Mouse (Mus musculus) liver, embryonic 15.5 days (tissue): ENCODE measurements around the gene Acnat1. TPM values are rescaled to one million over a fixed set of nuclear protein-coding genes. Genes with fewer than 3 reads are reported as not detected.
A peak's percentile ranks its signal among the peaks of the same experiment; 100 is the strongest.
"Not testable (repeated sequence)": the region's sequence is repeated elsewhere in the genome, so short reads cannot be mapped to it uniquely, and the experiment has no call there.

Experiments
- ATAC-seq: fragments of 200-750 bp; cut with Nextera tagmentation; 2 replicates; pipeline ENCODE4 v1.8.0; 2017; ENCODE audit warnings: moderate number of reproducible peaks, mild to moderate bottlenecking, moderate library complexity; ENCODE audit not compliant: insufficient read depth
- H3K27ac ChIP-seq: fragments of 300-500 bp; sonication (generic); replicated peaks from 2 replicates; pipeline ENCODE4 v1.5.1; 2015; ENCODE audit warnings: mild to moderate bottlenecking, inconsistent platforms
- H3K27me3 ChIP-seq: fragments of 300-500 bp; sonication (generic); 2 replicates; pipeline ENCODE4 v1.6.1; 2015; ENCODE audit warnings: mild to moderate bottlenecking, inconsistent platforms
- H3K36me3 ChIP-seq: fragments of 300-500 bp; sonication (generic); replicated peaks from 2 replicates; pipeline ENCODE4 v1.6.1; 2015; ENCODE audit warnings: moderate library complexity, mild to moderate bottlenecking, inconsistent platforms
- H3K4me1 ChIP-seq: fragments of 300-500 bp; sonication (generic); replicated peaks from 2 replicates; pipeline ENCODE4 v1.6.1; 2015; ENCODE audit warnings: inconsistent platforms
- H3K4me2 ChIP-seq: fragments of 300-500 bp; sonication (generic); 2 replicates; pipeline ENCODE4 v1.6.1; 2015; ENCODE audit warnings: moderate library complexity, mild to moderate bottlenecking, inconsistent platforms
- H3K4me3 ChIP-seq: fragments of 300-500 bp; sonication (generic); replicated peaks from 2 replicates; pipeline ENCODE4 v1.5.1; 2015; ENCODE audit warnings: mild to moderate bottlenecking, inconsistent platforms
- H3K9ac ChIP-seq: fragments of 300-500 bp; sonication (generic); 2 replicates; pipeline ENCODE4 v1.6.1; 2015; ENCODE audit warnings: moderate library complexity, mild to moderate bottlenecking, inconsistent platforms
- H3K9me3 ChIP-seq: fragments of 300-500 bp; sonication (generic); replicated peaks from 2 replicates; pipeline ENCODE4 v1.6.1; 2016; ENCODE audit warnings: inconsistent platforms
- WGBS: fragments of 180-500 bp; shearing (Covaris S2); methylation state at CpG from one replicate; pipeline ENCODE4 v1.1.7; 2015; ENCODE audit warnings: mixed read lengths; ENCODE audit not compliant: insufficient replicate concordance; 5-methylcytosine and 5-hydroxymethylcytosine counted together
- polyA plus RNA-seq: library from polyadenylated mRNA; unstranded; fragments of >200 nt; fragmentation: Nextera tagmentation; extraction: Ambion mirVana; gene quantifications from 2 replicates; pipeline ENCODE4 v1.2.1, GENCODE M21; 2015

Acnat1 gene
- polyA plus RNA-seq, 1 experiment from 2014 or later: 0.93 TPM

DNA sequence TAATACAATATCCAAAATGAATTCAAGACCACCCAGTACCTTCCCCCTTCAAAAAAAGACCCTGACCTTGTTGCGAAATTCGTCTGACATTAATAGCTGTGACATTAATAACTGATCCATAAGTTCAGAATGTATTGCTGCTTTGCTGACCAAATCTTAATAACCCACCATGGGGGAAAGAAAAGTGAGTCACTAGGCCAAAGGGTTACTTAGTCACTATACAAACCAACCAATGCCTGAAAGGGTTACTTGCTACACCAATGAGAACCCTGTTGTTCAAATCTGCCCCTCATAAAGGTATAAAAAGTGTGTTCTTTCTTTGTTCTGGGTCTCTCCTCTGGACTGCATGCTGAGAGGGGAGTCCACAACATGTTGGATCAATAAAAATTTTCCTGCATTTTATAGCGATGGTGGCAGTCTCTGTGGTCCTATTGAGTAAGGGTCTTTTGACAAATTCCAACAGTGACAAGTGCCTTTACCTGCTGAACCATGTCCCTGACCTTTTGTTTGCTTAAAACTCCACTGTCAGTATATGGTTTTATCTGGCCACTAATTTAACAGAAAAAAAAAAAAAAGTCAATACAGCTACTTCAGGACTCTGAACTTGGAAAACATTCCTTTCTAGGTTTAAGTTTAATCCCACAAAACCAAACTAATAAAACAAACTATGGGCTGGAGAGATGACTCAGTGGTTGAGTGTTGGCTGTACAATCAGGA lies 12.4 kb upstream of the Acnat1 start:
- peak overlapping the region; percentile 45; the same call in 1 of the 2 replicates for H3K27ac ChIP-seq

DNA sequence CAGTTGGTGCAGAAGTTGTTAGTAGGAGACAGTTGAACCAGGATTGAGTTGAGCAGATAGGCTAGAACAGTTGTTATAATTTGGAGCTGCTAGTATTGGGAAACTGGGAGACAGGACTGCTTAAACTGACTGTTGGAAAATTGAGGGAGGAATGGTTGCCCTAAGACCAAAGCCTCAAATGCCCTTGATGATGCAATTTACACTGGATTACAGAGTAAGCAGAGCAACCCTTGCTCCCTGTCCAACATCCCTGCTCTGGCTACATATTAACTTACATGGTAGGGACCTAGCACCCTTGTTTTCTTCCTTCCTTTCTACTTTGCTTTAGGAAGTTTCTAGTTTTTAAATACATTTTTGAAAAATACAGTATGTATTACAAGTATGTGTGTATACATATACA lies 11.7 kb upstream of the Acnat1 start:
- H3K9me3 ChIP-seq: no peaks in the 10 kb centered on the region
- no peak overlapping the region for H3K4me3 ChIP-seq
- no peak overlapping the region for H3K4me2 ChIP-seq
- peak overlapping the region; percentile 58 for H3K27ac ChIP-seq
- H3K9ac ChIP-seq: no peak overlapping the region
- H3K27me3 ChIP-seq: no peaks in the 10 kb centered on the region
- peaks cover 13% of the 10 kb centered on the region for H3K4me1 ChIP-seq
- ATAC-seq: peak; percentile 82
- no peaks in the 10 kb centered on the region for H3K36me3 ChIP-seq

More for the DNA sequence above, 12.4 kb upstream of the Acnat1 start:
- not testable (repeated sequence) for H3K4me2 ChIP-seq, H3K4me3 ChIP-seq, H3K4me1 ChIP-seq, H3K9ac ChIP-seq, H3K36me3 ChIP-seq, H3K27me3 ChIP-seq, H3K9me3 ChIP-seq
- WGBS: 42% methylated on average over 3 of the region's 3 CpGs
- ATAC-seq: peak; percentile 49

DNA sequence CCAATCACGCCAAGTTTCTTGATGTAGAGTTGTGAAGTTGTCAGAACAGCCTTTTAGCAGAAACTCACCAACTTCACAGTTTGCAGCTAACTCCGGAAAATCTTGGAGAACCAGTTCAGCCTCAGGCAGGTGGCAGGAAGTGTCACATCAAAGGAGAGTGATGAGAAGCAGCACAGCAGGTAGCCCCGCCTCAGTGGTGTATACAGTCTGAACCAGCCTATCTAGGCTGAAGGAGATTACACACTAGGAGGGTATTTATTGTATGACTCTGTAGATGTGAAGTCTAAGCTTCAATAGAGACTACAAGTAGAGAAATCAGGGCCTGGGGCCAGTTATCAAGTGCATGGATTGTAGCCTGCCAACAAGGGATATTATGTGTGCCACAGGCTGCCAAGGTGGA lies 7.2 kb upstream of the Acnat1 start:
- 58% methylated on average over 3 of the region's 3 CpGs for WGBS
- ATAC-seq: no peak
- H3K27ac ChIP-seq: peak overlapping the region; percentile 51; the same call in 1 of the 2 replicates

DNA sequence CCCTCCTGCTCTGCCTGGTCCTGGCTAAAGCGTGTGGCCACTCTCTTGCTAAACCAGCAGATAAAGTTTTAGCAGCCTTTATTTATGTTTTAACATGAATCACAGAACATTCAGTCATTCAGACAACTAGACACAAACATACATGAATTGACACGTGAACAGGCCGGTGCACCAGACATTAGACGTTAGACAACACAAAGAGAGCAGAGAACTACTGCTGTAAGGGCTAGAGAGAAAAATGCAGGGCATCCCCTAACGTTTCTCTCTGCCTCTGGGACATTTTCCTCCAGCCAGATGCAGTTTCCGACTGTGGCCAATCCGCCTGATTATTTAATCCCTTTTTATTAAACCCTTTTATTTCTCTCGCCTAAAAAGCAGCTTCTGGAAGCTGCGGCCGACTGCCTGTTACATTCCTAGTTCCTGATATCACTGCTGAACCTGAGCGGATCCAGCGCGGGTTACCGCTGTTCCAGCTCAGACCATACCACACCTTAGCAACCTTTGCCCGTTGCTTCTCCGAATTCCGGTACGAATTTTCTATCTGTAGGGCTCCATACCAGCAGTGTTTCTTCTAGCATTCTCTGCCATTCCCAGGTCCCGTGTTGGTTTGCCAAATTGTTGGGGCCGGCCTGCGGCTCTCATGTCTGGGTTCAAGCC lies 6.5 kb upstream of the Acnat1 start:
- no peak for ATAC-seq
- Histone ChIP-seq H3K36me3 (no peaks in the 10 kb centered on the region), H3K4me3 (peak overlapping the region; percentile 6; the same call in 1 of the 2 replicates), H3K4me2 (peak overlapping the region; percentile 34; the same call in 1 of the 2 replicates), H3K4me1 (peaks cover 51% of the 10 kb centered on the region), H3K9ac (0 out of 2 replicates have a peak overlapping the region, but pooled peaks have one; percentile 6), H3K27ac (0 out of 2 replicates have a peak overlapping the region, but pooled peaks have one; percentile 51), H3K9me3 (no peaks in the 10 kb centered on the region), H3K27me3 (no peaks in the 10 kb centered on the region)
- WGBS: 39% methylated on average over 21 of the region's 21 CpGs

More for the DNA sequence above, 7.2 kb upstream of the Acnat1 start:
- no peaks in the 10 kb centered on the region for H3K36me3 ChIP-seq
- peaks cover 44% of the 10 kb centered on the region for H3K4me1 ChIP-seq
- no peaks in the 10 kb centered on the region for H3K9me3 ChIP-seq
- no peaks in the 10 kb centered on the region for H3K27me3 ChIP-seq
- H3K4me2 ChIP-seq: no peak overlapping the region
- no peak overlapping the region for H3K9ac ChIP-seq
- H3K4me3 ChIP-seq: 0 out of 2 replicates have a peak overlapping the region, but pooled peaks have one; percentile 6

DNA sequence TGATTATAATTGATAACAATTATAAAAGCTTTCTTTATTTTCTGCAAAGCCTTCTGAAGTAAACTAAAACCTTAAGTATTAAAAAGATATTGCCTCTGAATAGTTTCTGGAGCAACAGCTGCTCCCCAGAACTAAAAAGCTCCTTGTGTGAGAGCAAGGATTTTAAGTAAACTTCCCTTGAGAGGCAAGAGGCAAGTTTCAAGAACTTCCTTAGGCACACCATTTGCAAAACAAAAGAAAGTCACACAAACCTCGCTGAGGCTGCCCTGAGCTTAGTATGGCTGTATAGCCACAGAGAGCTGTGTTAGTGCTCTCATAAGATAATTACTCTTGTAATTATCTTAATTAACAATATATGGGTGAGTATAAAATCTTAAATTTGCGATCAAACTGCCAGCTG lies 5.3 kb upstream of the Acnat1 start:
- H3K27ac ChIP-seq: peak overlapping the region; percentile 63; the same call in 1 of the 2 replicates
- ATAC-seq, H3K4me3 ChIP-seq, H3K36me3 ChIP-seq, H3K9me3 ChIP-seq, H3K9ac ChIP-seq, H3K27me3 ChIP-seq: not testable (repeated sequence)
- WGBS: 15% methylated on average over 2 of the region's 2 CpGs
- peak overlapping the region; percentile 72 for H3K4me2 ChIP-seq
- peaks cover 63% of the 10 kb centered on the region for H3K4me1 ChIP-seq

DNA sequence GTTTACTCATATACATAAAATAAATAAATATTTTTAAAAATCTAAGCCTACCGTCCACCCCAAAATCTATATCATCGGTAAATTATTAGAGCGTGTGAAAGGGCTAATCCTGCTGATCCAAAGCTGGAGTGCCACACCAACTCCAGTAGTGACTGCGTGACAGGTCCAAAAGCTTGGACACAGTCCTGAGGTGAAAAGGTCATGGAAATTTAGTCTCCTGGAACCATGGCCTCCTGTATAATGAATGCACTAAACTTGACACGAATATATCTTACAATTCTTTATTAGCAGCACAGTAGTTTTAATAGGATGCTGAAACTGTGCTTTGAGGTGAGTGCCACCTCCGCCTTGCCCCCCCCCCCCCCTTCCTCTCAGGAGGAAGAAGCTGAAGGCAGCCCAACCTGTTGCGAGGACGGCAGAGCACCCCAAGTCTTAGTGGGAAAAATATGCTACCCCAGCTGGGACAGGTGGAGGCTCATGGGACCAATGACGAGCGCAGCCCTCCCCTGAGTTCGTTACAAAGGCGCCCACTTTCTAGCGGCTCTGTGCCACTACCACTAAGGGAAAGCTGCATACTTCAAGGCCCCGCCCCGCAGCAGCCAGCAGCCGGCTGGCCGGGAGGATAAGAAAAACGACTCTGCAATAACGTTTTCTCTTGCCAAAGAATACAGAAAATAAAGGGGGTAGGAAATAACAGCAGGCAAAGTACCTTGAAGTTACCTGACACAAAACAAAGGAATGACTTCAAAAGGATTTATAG lies 4.6 kb upstream of the Acnat1 start:
- 16% methylated on average over 19 of the region's 19 CpGs for WGBS
- Histone ChIP-seq H3K36me3 (no peaks in the 10 kb centered on the region), H3K9ac (peak overlapping the region; percentile 39; the same call in 1 of the 2 replicates), H3K9me3 (no peaks in the 10 kb centered on the region), H3K27ac (peak overlapping the region; percentile 77), H3K4me3 (peak overlapping the region; percentile 46), H3K4me1 (peaks cover 70% of the 10 kb centered on the region), H3K27me3 (no peaks in the 10 kb centered on the region), H3K4me2 (peak overlapping the region; percentile 72)
- ATAC-seq: peak; percentile 71

DNA sequence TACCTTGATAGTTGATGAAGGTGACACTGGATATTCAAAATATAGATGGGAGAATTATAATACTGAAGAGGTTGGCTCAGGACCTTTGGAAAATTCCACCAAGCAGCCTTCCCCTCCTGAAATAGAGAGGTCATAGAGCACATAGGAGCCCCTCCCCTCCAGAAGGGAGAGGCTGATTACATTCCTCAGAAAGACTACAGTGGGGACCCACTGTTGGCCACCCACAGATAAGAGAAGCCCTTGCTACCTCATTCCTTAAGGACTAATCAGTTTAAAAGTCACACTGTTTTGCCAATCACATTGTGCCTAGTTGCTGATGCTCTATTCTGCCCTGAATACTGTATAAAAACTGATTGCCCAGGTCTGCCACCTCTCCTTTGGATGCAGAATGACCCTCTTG lies 871 bp upstream of the Acnat1 start:
- peak overlapping the region; percentile 42 for H3K4me2 ChIP-seq

DNA sequence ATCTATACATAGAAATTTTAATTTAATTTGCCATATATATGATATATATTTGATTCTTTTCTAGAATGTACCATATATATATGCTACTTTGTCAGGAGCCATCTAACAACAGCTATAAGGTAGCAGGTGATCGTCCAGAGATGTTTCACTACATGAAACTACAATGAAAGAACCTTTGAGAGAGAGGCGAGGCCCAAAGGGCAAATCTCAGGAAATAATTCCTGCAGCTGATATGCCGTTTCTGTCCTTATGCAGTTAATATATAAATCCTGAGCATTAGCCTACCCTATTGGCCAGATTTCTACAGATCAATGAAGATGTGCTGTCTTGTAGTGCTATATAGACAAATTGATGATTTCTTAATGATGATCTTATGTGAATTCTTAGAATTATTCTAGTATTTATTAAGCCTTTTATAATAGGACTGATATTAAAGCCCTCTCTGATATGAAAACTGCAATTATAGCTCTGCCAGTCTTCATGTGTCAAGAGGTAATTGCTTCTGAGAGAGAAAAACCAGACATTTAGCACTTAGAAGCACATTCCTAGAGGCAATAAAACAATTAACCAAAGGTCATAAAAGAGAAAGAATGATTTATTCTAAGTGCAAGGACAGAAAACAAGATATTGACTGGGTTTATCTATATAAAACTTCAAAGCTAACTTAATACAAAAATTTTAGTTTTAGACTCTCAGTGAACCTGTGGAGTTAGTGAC lies 4.1 kb downstream of the Acnat1 start:
- H3K9me3 ChIP-seq: no peaks in the 10 kb centered on the region

More for the DNA sequence above, 871 bp upstream of the Acnat1 start:
- Histone ChIP-seq H3K9ac (no peak overlapping the region), H3K27me3 (no peaks in the 10 kb centered on the region), H3K36me3 (no peaks in the 10 kb centered on the region), H3K27ac (peak overlapping the region; percentile 71), H3K4me1 (peaks cover 60% of the 10 kb centered on the region), H3K9me3 (no peaks in the 10 kb centered on the region), H3K4me3 (no peak overlapping the region)
- ATAC-seq: peak; percentile 87

DNA sequence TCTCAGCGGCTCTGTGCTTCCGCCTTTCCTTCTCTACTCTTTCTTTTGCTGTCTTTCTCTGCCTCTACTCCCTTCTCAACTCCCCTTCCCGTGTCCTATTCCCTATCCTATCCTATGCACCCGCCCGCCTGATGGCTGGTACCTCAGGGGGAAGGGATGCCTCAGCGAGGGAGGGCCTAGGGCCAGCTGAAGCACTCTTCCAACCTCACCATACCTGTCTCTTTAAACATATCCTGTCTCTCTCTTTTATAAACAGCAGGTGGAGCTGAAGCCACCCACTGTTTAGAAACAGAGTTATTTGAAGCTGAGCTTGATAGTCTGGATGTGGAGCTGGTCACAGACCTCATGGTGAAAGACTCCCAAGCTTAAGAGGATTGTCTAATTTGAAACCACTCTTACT lies 6.4 kb downstream of the Acnat1 start:
- no peaks in the 10 kb centered on the region for H3K27me3 ChIP-seq
- no peaks in the 10 kb centered on the region for H3K36me3 ChIP-seq
- H3K9ac ChIP-seq: no peak overlapping the region
- H3K4me3 ChIP-seq: no peak overlapping the region
- no peak overlapping the region for H3K4me2 ChIP-seq
- no peak for ATAC-seq
- no peaks in the 10 kb centered on the region for H3K4me1 ChIP-seq
- H3K9me3 ChIP-seq: no peaks in the 10 kb centered on the region
- WGBS: 71% methylated on average over 6 of the region's 6 CpGs
- H3K27ac ChIP-seq: no peak overlapping the region

More for the DNA sequence above, 4.1 kb downstream of the Acnat1 start:
- ATAC-seq: no peak
- Histone ChIP-seq H3K27ac (no peak overlapping the region), H3K4me1 (peaks cover 17% of the 10 kb centered on the region), H3K36me3 (no peaks in the 10 kb centered on the region), H3K27me3 (no peaks in the 10 kb centered on the region), H3K9ac (no peak overlapping the region), H3K4me2 (no peak overlapping the region), H3K4me3 (no peak overlapping the region)
- 49% methylated on average over 3 of the region's 3 CpGs for WGBS

DNA sequence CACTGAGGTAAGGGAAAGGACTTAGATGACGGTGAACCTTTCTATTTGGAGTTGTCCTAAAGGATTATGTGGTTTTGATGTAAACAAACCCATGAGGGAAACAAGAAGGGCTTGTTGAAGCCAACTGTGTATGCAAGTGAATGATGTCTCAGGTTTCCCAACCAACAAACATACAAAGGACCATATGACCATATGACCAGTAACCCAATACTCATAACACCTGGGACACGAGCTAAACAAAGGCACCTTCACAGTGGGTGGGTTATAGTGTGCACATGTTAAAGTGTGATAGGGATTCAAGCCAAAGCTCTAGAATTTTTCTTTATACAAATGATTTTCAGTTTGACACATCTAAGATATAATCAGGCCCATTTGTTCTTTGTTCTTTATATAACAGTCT lies 17.5 kb downstream of the Acnat1 start:
- no peaks in the 10 kb centered on the region for H3K27me3 ChIP-seq
- H3K9ac ChIP-seq: no peak overlapping the region
- H3K4me2 ChIP-seq: no peak overlapping the region
- H3K27ac ChIP-seq: no peak overlapping the region
- H3K4me1 ChIP-seq: peaks cover 17% of the 10 kb centered on the region
- 73% methylated on average over 2 of the region's 2 CpGs for WGBS
- H3K9me3 ChIP-seq: no peaks in the 10 kb centered on the region
- no peaks in the 10 kb centered on the region for H3K36me3 ChIP-seq
- no peak for ATAC-seq
- H3K4me3 ChIP-seq: no peak overlapping the region
